Mouse (Mus musculus): ENCODE measurements at regions not wholly inside any gene's neighbourhood (a gene's known extent, or its start where the extent isn't known, plus 50 kb on each side); places are given as distances from the start of the nearest gene placed in this dataset.

DNA sequence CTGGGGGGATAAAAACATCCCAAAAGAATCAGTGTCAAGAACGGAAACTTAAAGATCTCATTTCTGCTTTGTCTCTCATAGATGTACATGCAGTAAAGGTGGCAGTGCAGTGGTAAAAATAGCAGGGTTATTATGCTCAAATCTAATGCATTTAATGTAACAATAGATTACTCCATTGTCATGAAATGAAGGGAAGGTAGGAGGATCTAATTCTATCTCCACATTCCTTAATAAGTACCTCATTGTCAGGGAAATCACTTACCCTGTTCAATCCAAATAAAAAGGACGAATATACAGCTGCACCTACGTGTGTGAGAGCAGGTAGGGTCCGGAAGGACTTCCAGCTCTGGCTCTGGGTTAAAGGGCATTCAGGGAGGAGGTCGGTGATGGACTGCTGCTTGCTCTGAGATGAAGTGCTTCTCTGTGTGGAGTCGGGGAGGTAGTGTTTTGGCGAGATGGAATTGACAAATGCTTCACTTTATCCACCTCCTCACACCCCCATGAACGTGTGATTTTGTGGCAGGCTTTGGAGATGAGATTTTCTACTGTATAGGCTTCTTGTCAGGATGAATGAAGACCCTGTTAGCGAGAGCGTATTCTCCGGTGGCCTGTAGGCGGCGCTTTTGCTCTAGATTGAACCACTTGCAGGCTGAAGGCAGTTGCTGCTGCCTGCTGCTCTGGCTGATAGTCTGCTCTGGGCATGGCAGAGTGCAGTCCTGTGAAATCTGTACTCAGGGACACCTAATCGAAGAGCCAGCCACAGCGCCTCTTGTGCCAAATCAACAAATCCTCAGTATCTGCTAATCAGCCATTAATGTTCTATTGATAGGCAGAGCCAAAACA is 424.5 kb downstream of the Igsf11 start:
- Histone ChIP-seq H3K27me3 (ENCODE audit: control insufficient read depth, insufficient read depth, low read length) (no peaks in the 10 kb centered on the region), H3K9ac (ENCODE audit: low read depth, low read length) (no peak overlapping the region), H3K4me1 (ENCODE audit: control insufficient read depth, insufficient read depth, low read length) (no peaks in the 10 kb centered on the region), H3K4me3 (ENCODE audit: insufficient read depth, low read depth, low read length) (no peak overlapping the region), H3K36me3 (ENCODE audit: control insufficient read depth, insufficient read depth, low read length) (no peaks in the 10 kb centered on the region), H3K27ac (replicated peaks; ENCODE audit: insufficient read depth, low read depth, low read length) (no peak overlapping the region), H3K79me2 (ENCODE audit: control insufficient read depth, insufficient read depth, low read length) (no peaks in the 10 kb centered on the region)
- no peak for DNase-seq (ENCODE audit: extremely low read depth, low read depth, low spot score)
- TF ChIP-seq POLR2A (IDR thresholded peaks at IDR 0.05; ENCODE audit: extremely low read depth, insufficient read depth, low read length) (no peak), CTCF (IDR thresholded peaks at IDR 0.05; ENCODE audit: low read depth, low read length) (no peak)
- 27% methylated on average over 15 of the region's 15 CpGs for WGBS

DNA sequence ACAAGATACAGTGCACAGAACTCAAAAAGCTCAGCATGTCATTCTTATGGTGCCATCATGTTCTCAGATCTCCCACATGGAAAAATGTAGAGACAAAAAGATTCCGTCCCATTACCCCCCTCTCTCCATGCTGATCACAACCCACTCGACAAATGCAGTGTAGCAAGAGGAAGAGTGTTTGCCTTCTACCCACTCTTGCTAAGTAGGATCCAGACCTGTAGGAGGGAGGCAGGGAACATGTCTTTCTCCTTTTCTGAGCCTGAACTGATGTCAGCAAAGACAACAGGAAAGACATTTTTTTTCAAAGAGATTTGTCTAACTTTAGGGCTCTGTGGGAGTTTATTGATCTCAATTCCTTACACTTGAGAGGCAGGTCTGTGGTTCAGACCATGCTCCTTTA is 433.2 kb downstream of the Igsf11 start:
- Histone ChIP-seq H3K79me2 (ENCODE audit: control insufficient read depth, insufficient read depth, low read length) (no peaks in the 10 kb centered on the region), H3K27me3 (ENCODE audit: control insufficient read depth, insufficient read depth, low read length) (no peaks in the 10 kb centered on the region), H3K9ac (ENCODE audit: low read depth, low read length) (no peak overlapping the region), H3K36me3 (ENCODE audit: control insufficient read depth, insufficient read depth, low read length) (no peaks in the 10 kb centered on the region), H3K27ac (replicated peaks; ENCODE audit: insufficient read depth, low read depth, low read length) (no peak overlapping the region), H3K4me1 (ENCODE audit: control insufficient read depth, insufficient read depth, low read length) (no peaks in the 10 kb centered on the region), H3K4me3 (ENCODE audit: insufficient read depth, low read depth, low read length) (no peak overlapping the region)
- no peak for DNase-seq (ENCODE audit: extremely low read depth, low read depth, low spot score)
- whole genome bisulfite sequencing: 75% methylated on average over 2 of the region's 2 CpGs
- no peak for TF ChIP-seq CTCF (IDR thresholded peaks at IDR 0.05; ENCODE audit: low read depth, low read length)
- no peak for TF ChIP-seq POLR2A (IDR thresholded peaks at IDR 0.05; ENCODE audit: extremely low read depth, insufficient read depth, low read length)

DNA sequence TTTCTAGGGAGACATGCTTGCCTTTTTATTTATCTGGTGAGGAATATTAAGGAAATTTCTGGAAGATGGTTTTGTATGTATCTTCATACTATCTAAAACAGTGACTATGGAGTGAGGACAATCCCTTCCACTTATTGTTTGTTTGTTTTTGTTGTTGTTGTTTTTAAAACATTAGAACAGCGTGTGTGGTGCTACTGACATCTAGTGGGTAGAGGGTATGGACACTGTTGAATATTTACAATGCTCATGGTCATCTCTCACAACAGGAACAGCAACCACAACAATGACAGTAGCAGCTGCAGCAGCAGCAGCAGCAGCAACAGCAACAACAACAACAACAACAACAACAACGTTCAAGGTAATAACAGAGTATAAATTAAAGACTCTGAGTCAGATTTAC is 471.2 kb downstream of the Igsf11 start:
- Histone ChIP-seq H3K4me3 (ENCODE audit: insufficient read depth, low read depth, low read length) (no peak overlapping the region), H3K36me3 (ENCODE audit: control insufficient read depth, insufficient read depth, low read length) (no peaks in the 10 kb centered on the region), H3K27me3 (ENCODE audit: control insufficient read depth, insufficient read depth, low read length) (no peaks in the 10 kb centered on the region), H3K4me1 (ENCODE audit: control insufficient read depth, insufficient read depth, low read length) (no peaks in the 10 kb centered on the region), H3K9ac (ENCODE audit: low read depth, low read length) (no peak overlapping the region), H3K79me2 (ENCODE audit: control insufficient read depth, insufficient read depth, low read length) (no peaks in the 10 kb centered on the region), H3K27ac (replicated peaks; ENCODE audit: insufficient read depth, low read depth, low read length) (no peak overlapping the region)
- 56% methylated on average over 2 of the region's 2 CpGs for WGBS
- no peak for DNase-seq (ENCODE audit: extremely low read depth, low read depth, low spot score)
- TF ChIP-seq POLR2A (IDR thresholded peaks at IDR 0.05; ENCODE audit: extremely low read depth, insufficient read depth, low read length) (no peak), CTCF (IDR thresholded peaks at IDR 0.05; ENCODE audit: low read depth, low read length) (no peak)

DNA sequence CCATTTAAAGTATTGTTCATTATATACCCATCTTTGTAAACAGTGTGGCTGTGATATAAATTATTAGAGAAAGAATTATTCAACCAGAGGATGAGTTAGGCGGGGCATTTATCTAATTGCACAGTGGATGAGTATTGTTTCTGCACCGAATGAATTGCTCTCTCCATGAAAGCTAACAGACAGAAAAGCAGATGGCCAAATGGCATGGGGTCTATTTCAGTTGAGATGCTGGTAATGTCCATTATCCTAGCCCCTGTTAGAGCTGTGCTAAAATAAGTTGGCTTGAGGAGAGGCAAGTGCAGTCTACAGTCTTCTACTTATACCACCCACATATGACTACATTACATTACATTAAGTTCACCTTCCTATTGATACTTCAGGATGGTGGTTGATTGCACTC is 475.8 kb downstream of the Igsf11 start:
- Histone ChIP-seq H3K4me1 (ENCODE audit: control insufficient read depth, insufficient read depth, low read length) (no peaks in the 10 kb centered on the region), H3K27ac (replicated peaks; ENCODE audit: insufficient read depth, low read depth, low read length) (no peak overlapping the region), H3K27me3 (ENCODE audit: control insufficient read depth, insufficient read depth, low read length) (no peaks in the 10 kb centered on the region), H3K4me3 (ENCODE audit: insufficient read depth, low read depth, low read length) (no peak overlapping the region), H3K79me2 (ENCODE audit: control insufficient read depth, insufficient read depth, low read length) (no peaks in the 10 kb centered on the region), H3K36me3 (ENCODE audit: control insufficient read depth, insufficient read depth, low read length) (no peaks in the 10 kb centered on the region), H3K9ac (ENCODE audit: low read depth, low read length) (no peak overlapping the region)
- DNase-seq (ENCODE audit: extremely low read depth, low read depth, low spot score): no peak
- WGBS: 82% methylated on average over 2 of the region's 2 CpGs
- TF ChIP-seq POLR2A (IDR thresholded peaks at IDR 0.05; ENCODE audit: extremely low read depth, insufficient read depth, low read length) (no peak), CTCF (IDR thresholded peaks at IDR 0.05; ENCODE audit: low read depth, low read length) (no peak)

DNA sequence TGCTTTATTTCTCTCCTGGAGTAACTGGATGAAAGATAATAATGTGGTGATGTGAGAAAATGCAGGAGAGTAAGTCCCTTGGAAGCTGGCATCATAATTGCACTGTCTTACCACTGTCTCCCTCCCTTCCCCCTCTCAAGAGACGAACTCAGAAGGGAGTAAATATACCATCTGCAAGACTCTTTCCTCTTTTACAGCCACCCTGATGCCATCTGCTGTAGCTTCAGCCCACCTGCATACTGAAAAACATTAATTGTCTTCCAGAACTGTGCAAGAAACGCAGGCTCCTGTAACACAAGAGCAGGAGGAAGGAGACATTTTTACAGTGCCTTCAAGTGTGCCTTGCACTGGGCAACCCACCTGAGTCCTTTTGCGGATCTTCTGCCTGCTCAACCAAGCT is 482.1 kb downstream of the Igsf11 start:
- 68% methylated on average over 3 of the region's 3 CpGs for WGBS
- Histone ChIP-seq H3K79me2 (ENCODE audit: control insufficient read depth, insufficient read depth, low read length) (no peaks in the 10 kb centered on the region), H3K9ac (ENCODE audit: low read depth, low read length) (no peak overlapping the region), H3K4me1 (ENCODE audit: control insufficient read depth, insufficient read depth, low read length) (no peaks in the 10 kb centered on the region), H3K27ac (replicated peaks; ENCODE audit: insufficient read depth, low read depth, low read length) (no peak overlapping the region), H3K27me3 (ENCODE audit: control insufficient read depth, insufficient read depth, low read length) (no peaks in the 10 kb centered on the region), H3K4me3 (ENCODE audit: insufficient read depth, low read depth, low read length) (no peak overlapping the region), H3K36me3 (ENCODE audit: control insufficient read depth, insufficient read depth, low read length) (no peaks in the 10 kb centered on the region)
- DNase-seq (ENCODE audit: extremely low read depth, low read depth, low spot score): no peak
- TF ChIP-seq CTCF (IDR thresholded peaks at IDR 0.05; ENCODE audit: low read depth, low read length) (no peak), POLR2A (IDR thresholded peaks at IDR 0.05; ENCODE audit: extremely low read depth, insufficient read depth, low read length) (no peak)

DNA sequence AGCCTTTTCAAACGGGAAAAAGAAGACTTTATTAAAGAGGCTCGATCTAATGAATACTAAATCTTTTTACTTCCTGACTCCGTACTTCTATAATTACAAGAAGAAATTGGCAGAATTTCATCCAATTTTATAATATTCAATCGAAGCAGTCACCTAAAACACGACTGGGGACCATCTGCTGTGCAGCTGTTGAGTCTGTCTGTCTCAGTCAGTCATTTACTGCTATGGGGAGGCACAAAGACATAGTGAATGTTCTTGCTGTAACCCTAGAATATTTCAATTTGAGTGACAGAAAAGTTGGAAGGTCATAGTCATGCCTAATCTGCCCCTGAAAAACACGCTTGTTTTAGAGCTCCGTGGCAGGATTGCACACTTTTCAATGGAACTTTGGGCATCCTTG is 487.5 kb downstream of the Igsf11 start:
- DNase-seq (ENCODE audit: extremely low read depth, low read depth, low spot score): no peak
- WGBS: 77% methylated on average over 7 of the region's 7 CpGs
- Histone ChIP-seq H3K27ac (replicated peaks; ENCODE audit: insufficient read depth, low read depth, low read length) (no peak overlapping the region), H3K9ac (ENCODE audit: low read depth, low read length) (no peak overlapping the region), H3K27me3 (ENCODE audit: control insufficient read depth, insufficient read depth, low read length) (no peaks in the 10 kb centered on the region), H3K36me3 (ENCODE audit: control insufficient read depth, insufficient read depth, low read length) (no peaks in the 10 kb centered on the region), H3K79me2 (ENCODE audit: control insufficient read depth, insufficient read depth, low read length) (no peaks in the 10 kb centered on the region), H3K4me3 (ENCODE audit: insufficient read depth, low read depth, low read length) (no peak overlapping the region), H3K4me1 (ENCODE audit: control insufficient read depth, insufficient read depth, low read length) (no peaks in the 10 kb centered on the region)
- no peak for TF ChIP-seq POLR2A (IDR thresholded peaks at IDR 0.05; ENCODE audit: extremely low read depth, insufficient read depth, low read length)
- TF ChIP-seq CTCF (IDR thresholded peaks at IDR 0.05; ENCODE audit: low read depth, low read length): no peak
